Mouse (Mus musculus): ENCODE data around the gene Zfp961. TPM values are rescaled to one million over a fixed set of nuclear protein-coding genes. Genes with fewer than 3 reads are reported as not detected.

Gene Zfp961
- polyA plus RNA-seq, 1 experiment: 7.9 TPM

- H3K4me3 ChIP-seq (ENCODE audit: control insufficient read depth, insufficient read depth, low read length): no peak overlapping the region
- H3K4me1 ChIP-seq (replicated peaks; ENCODE audit: control insufficient read depth, insufficient read depth, low read length): no peaks in the 10 kb centered on the region; the same call in 1 of the 2 replicates
- H3K27me3 ChIP-seq (ENCODE audit: control insufficient read depth, insufficient read depth, low read length): no peaks in the 10 kb centered on the region
- TF ChIP-seq POLR2A (IDR thresholded peaks at IDR 0.05; ENCODE audit: control insufficient read depth, extremely low read depth, insufficient read depth, low read length, poor library complexity) (no peak), CTCF (IDR thresholded peaks at IDR 0.05; ENCODE audit: borderline replicate concordance, control insufficient read depth, extremely low read depth, insufficient read depth, low read length, poor library complexity) (no peak)
- no peak for DNase-seq
- no peak overlapping the region for H3K27ac ChIP-seq (ENCODE audit: control insufficient read depth, insufficient read depth, low read length)
- H3K36me3 ChIP-seq (ENCODE audit: control insufficient read depth, insufficient read depth, low read length): 0 out of 2 replicates have a peak, but pooled peaks cover 9% of the 10 kb centered on the region
Observed at GRCm38 (mm10) chr8:71960483-71960882, 9.6 kb downstream of the Zfp961 start.

GRCm38 (mm10) chr8:71961796-71962195 is 11.0 kb downstream of the Zfp961 start:
- Histone ChIP-seq H3K27ac (ENCODE audit: control insufficient read depth, insufficient read depth, low read length) (no peak overlapping the region), H3K4me1 (replicated peaks; ENCODE audit: control insufficient read depth, insufficient read depth, low read length) (no peaks in the 10 kb centered on the region; the same call in 1 of the 2 replicates), H3K27me3 (ENCODE audit: control insufficient read depth, insufficient read depth, low read length) (no peaks in the 10 kb centered on the region), H3K4me3 (ENCODE audit: control insufficient read depth, insufficient read depth, low read length) (no peak overlapping the region), H3K36me3 (ENCODE audit: control insufficient read depth, insufficient read depth, low read length) (peaks cover 13% of the 10 kb centered on the region)
- WGBS: 94% methylated on average over 5 of the region's 5 CpGs
- DNase-seq: no peak
- TF ChIP-seq CTCF (IDR thresholded peaks at IDR 0.05; ENCODE audit: borderline replicate concordance, control insufficient read depth, extremely low read depth, insufficient read depth, low read length, poor library complexity) (no peak), POLR2A (IDR thresholded peaks at IDR 0.05; ENCODE audit: control insufficient read depth, extremely low read depth, insufficient read depth, low read length, poor library complexity) (no peak)

GRCm38 (mm10) chr8:71964051-71964450 is 13.2 kb downstream of the Zfp961 start:
- H3K4me3 ChIP-seq (ENCODE audit: control insufficient read depth, insufficient read depth, low read length): no peak overlapping the region
- H3K27ac ChIP-seq (ENCODE audit: control insufficient read depth, insufficient read depth, low read length): no peak overlapping the region
- WGBS: 95% methylated on average over 3 of the region's 3 CpGs
- peaks cover 24% of the 10 kb centered on the region for H3K36me3 ChIP-seq (ENCODE audit: control insufficient read depth, insufficient read depth, low read length)
- H3K4me1 ChIP-seq (replicated peaks; ENCODE audit: control insufficient read depth, insufficient read depth, low read length): no peaks in the 10 kb centered on the region; the same call in 1 of the 2 replicates
- no peaks in the 10 kb centered on the region for H3K27me3 ChIP-seq (ENCODE audit: control insufficient read depth, insufficient read depth, low read length)
- DNase-seq: no peak
- TF ChIP-seq POLR2A (IDR thresholded peaks at IDR 0.05; ENCODE audit: control insufficient read depth, extremely low read depth, insufficient read depth, low read length, poor library complexity): no peak
- no peak for TF ChIP-seq CTCF (IDR thresholded peaks at IDR 0.05; ENCODE audit: borderline replicate concordance, control insufficient read depth, extremely low read depth, insufficient read depth, low read length, poor library complexity)

- Histone ChIP-seq H3K36me3 (ENCODE audit: control insufficient read depth, insufficient read depth, low read length) (peaks cover 29% of the 10 kb centered on the region), H3K4me1 (replicated peaks; ENCODE audit: control insufficient read depth, insufficient read depth, low read length) (no peaks in the 10 kb centered on the region; the same call in 1 of the 2 replicates), H3K4me3 (ENCODE audit: control insufficient read depth, insufficient read depth, low read length) (no peak overlapping the region), H3K27ac (ENCODE audit: control insufficient read depth, insufficient read depth, low read length) (no peak overlapping the region), H3K27me3 (ENCODE audit: control insufficient read depth, insufficient read depth, low read length) (no peaks in the 10 kb centered on the region)
- 97% methylated on average over 2 of the region's 2 CpGs for WGBS
- no peak for DNase-seq
- TF ChIP-seq POLR2A (IDR thresholded peaks at IDR 0.05; ENCODE audit: control insufficient read depth, extremely low read depth, insufficient read depth, low read length, poor library complexity) (no peak), CTCF (IDR thresholded peaks at IDR 0.05; ENCODE audit: borderline replicate concordance, control insufficient read depth, extremely low read depth, insufficient read depth, low read length, poor library complexity) (no peak)
Observed at GRCm38 (mm10) chr8:71965166-71965565, 14.3 kb downstream of the Zfp961 start.

- no peak for DNase-seq
- Histone ChIP-seq H3K4me3 (ENCODE audit: control insufficient read depth, insufficient read depth, low read length) (no peak overlapping the region), H3K27ac (ENCODE audit: control insufficient read depth, insufficient read depth, low read length) (no peak overlapping the region), H3K27me3 (ENCODE audit: control insufficient read depth, insufficient read depth, low read length) (no peaks in the 10 kb centered on the region), H3K4me1 (replicated peaks; ENCODE audit: control insufficient read depth, insufficient read depth, low read length) (no peaks in the 10 kb centered on the region; the same call in 1 of the 2 replicates), H3K36me3 (ENCODE audit: control insufficient read depth, insufficient read depth, low read length) (peaks cover 26% of the 10 kb centered on the region)
- TF ChIP-seq CTCF (IDR thresholded peaks at IDR 0.05; ENCODE audit: borderline replicate concordance, control insufficient read depth, extremely low read depth, insufficient read depth, low read length, poor library complexity) (no peak), POLR2A (IDR thresholded peaks at IDR 0.05; ENCODE audit: control insufficient read depth, extremely low read depth, insufficient read depth, low read length, poor library complexity) (no peak)
Observed at GRCm38 (mm10) chr8:71966411-71966810, 15.6 kb downstream of the Zfp961 start.

GRCm38 (mm10) chr8:71967261-71967660 is 16.4 kb downstream of the Zfp961 start:
- Histone ChIP-seq H3K4me1 (replicated peaks; ENCODE audit: control insufficient read depth, insufficient read depth, low read length) (no peaks in the 10 kb centered on the region), H3K27me3 (ENCODE audit: control insufficient read depth, insufficient read depth, low read length) (no peaks in the 10 kb centered on the region), H3K4me3 (ENCODE audit: control insufficient read depth, insufficient read depth, low read length) (no peak overlapping the region), H3K36me3 (ENCODE audit: control insufficient read depth, insufficient read depth, low read length) (peaks cover 26% of the 10 kb centered on the region), H3K27ac (ENCODE audit: control insufficient read depth, insufficient read depth, low read length) (no peak overlapping the region)
- DNase-seq: no peak
- 98% methylated on average over 5 of the region's 5 CpGs for WGBS
- no peak for TF ChIP-seq CTCF (IDR thresholded peaks at IDR 0.05; ENCODE audit: borderline replicate concordance, control insufficient read depth, extremely low read depth, insufficient read depth, low read length, poor library complexity)
- no peak for TF ChIP-seq POLR2A (IDR thresholded peaks at IDR 0.05; ENCODE audit: control insufficient read depth, extremely low read depth, insufficient read depth, low read length, poor library complexity)

GRCm38 (mm10) chr8:71968100-71968499 is 17.3 kb downstream of the Zfp961 start:
- Histone ChIP-seq H3K4me1 (replicated peaks; ENCODE audit: control insufficient read depth, insufficient read depth, low read length) (no peaks in the 10 kb centered on the region), H3K36me3 (ENCODE audit: control insufficient read depth, insufficient read depth, low read length) (peaks cover 26% of the 10 kb centered on the region), H3K27ac (ENCODE audit: control insufficient read depth, insufficient read depth, low read length) (no peak overlapping the region), H3K4me3 (ENCODE audit: control insufficient read depth, insufficient read depth, low read length) (no peak overlapping the region), H3K27me3 (ENCODE audit: control insufficient read depth, insufficient read depth, low read length) (no peaks in the 10 kb centered on the region)
- DNase-seq: no peak
- no peak for TF ChIP-seq POLR2A (IDR thresholded peaks at IDR 0.05; ENCODE audit: control insufficient read depth, extremely low read depth, insufficient read depth, low read length, poor library complexity)
- no peak for TF ChIP-seq CTCF (IDR thresholded peaks at IDR 0.05; ENCODE audit: borderline replicate concordance, control insufficient read depth, extremely low read depth, insufficient read depth, low read length, poor library complexity)
- over 99% methylated on average over 6 of the region's 6 CpGs for WGBS

Data from thymus, adult 2 months (tissue).